Mouse (Mus musculus) liver, embryonic 14.5 days (tissue): ENCODE data around the gene Asna1. TPM values are rescaled to one million over a fixed set of nuclear protein-coding genes. Genes with fewer than 3 reads are reported as not detected.

Experiments used
- ATAC-seq: fragments of 200-750 bp; cut with Nextera tagmentation; 2 replicates; pipeline ENCODE4 v1.8.0; 2017; ENCODE audit warnings: moderate number of reproducible peaks, mild to moderate bottlenecking, moderate library complexity; ENCODE audit not compliant: insufficient read depth
- DNase-seq, 3 experiments: peaks; one replicate each; pipeline ENCODE4 v3.0.0-alpha.2; 2012 to 2013; ENCODE audit warnings: low read depth in 3 of 3, low spot score in 3 of 3
- H3K27ac ChIP-seq: fragments of 300-500 bp; sonication (generic); 2 replicates; pipeline ENCODE4 v1.5.1; 2014; ENCODE audit warnings: moderate library complexity, mild to moderate bottlenecking, control low read depth, inconsistent platforms
- H3K27me3 ChIP-seq: fragments of 300-500 bp; sonication (generic); 2 replicates; pipeline ENCODE4 v1.6.1; 2014; ENCODE audit warnings: mild to moderate bottlenecking, low read length, moderate library complexity; ENCODE audit not compliant: control insufficient read depth, insufficient read depth
- H3K36me3 ChIP-seq: fragments of 300-500 bp; sonication (generic); replicated peaks from 2 replicates; pipeline ENCODE4 v1.6.1; 2014; ENCODE audit warnings: low read depth; ENCODE audit not compliant: control insufficient read depth, insufficient read depth
- H3K4me1 ChIP-seq, 2 experiments: fragments of 200-500 bp in 1 of 2; fragments of 300-500 bp in 1 of 2; sonication (generic) in 1 of 2; replicated peaks; 2 replicates each; pipeline ENCODE4 v1.6.1; 2012 to 2014; ENCODE audit warnings: antibody characterized with exemption in 1 of 2, inconsistent platforms in 1 of 2, low read length in 1 of 2; ENCODE audit not compliant: control insufficient read depth in 2 of 2, insufficient read depth in 2 of 2
- H3K4me2 ChIP-seq: fragments of 300-500 bp; sonication (generic); 2 replicates; pipeline ENCODE4 v1.6.1; 2014; ENCODE audit warnings: low read depth, mild to moderate bottlenecking, control low read depth, moderate library complexity
- H3K4me3 ChIP-seq, 2 experiments: fragments of 200-500 bp in 1 of 2; fragments of 300-500 bp in 1 of 2; sonication (generic) in 1 of 2; 2 replicates each; pipeline ENCODE4 v1.5.1; 2012 to 2014; ENCODE audit warnings: low read depth in 2 of 2, low read length in 2 of 2, mild to moderate bottlenecking in 2 of 2, control low read depth in 1 of 2, inconsistent platforms in 1 of 2, moderate library complexity in 1 of 2; ENCODE audit not compliant: insufficient read depth in 1 of 2
- H3K9ac ChIP-seq: fragments of 300-500 bp; sonication (generic); replicated peaks from 2 replicates; pipeline ENCODE4 v1.6.1; 2014; ENCODE audit warnings: mild to moderate bottlenecking, control low read depth, moderate library complexity
- H3K9me3 ChIP-seq: fragments of 300-500 bp; sonication (generic); 2 replicates; pipeline ENCODE4 v1.6.1; 2016; ENCODE audit warnings: low read length, mixed read lengths; ENCODE audit not compliant: control insufficient read depth
- CTCF ChIP-seq: IDR thresholded peaks from 2 replicates; pipeline ENCODE4 v1.5.1; 2016; ENCODE audit warnings: antibody characterized with exemption, low read depth, control low read depth
- EP300 ChIP-seq: IDR thresholded peaks from 2 replicates; pipeline ENCODE4 v1.6.1; 2016; ENCODE audit warnings: antibody characterized with exemption, low read depth
- WGBS: fragments of 180-500 bp; shearing (Covaris S2); extraction: QIAGEN DNeasy Blood & Tissue Kit; methylation state at CpG from one replicate; pipeline ENCODE4 v1.1.7; 2014; ENCODE audit not compliant: insufficient replicate concordance; 5-methylcytosine and 5-hydroxymethylcytosine counted together
- polyA plus RNA-seq, 2 experiments: library from polyadenylated mRNA; depleted of rRNA in 1 of 2; stranded (reverse) in 1 of 2; unstranded in 1 of 2; fragments of >200 nt; fragmentation: Nextera tagmentation in 1 of 2; extraction: Ambion mirVana in 1 of 2; gene quantifications; 2 replicates each; pipeline versions ENCODE4 v1.2.1 to v1.2.3; 2012 to 2014

Asna1 gene
- polyA plus RNA-seq, 2 experiments, result 56.9 to 85.3 TPM

GRCm38 (mm10) chr8:84978248-84978940 is 46.7 kb downstream of the Asna1 start, which contains the start of gene Junb:
TSS of gene Junb (minus strand) at chr8:84978718.
- Histone ChIP-seq H3K27ac (peak within 1 kb of the TSS; percentile 68), H3K4me3 (peak within 1 kb of the TSS; percentile 72 to 89), H3K4me2 (peak within 1 kb of the TSS; percentile 95), H3K27me3 (no peaks in the 10 kb centered on the region), H3K9me3 (no peaks in the 10 kb centered on the region), H3K9ac (peak within 1 kb of the TSS; percentile 80), H3K4me1 (peaks cover 38 to 42% of the 10 kb centered on the region in 2 experiments), H3K36me3 (peaks cover 15% of the 10 kb centered on the region)
- under 1% methylated on average over 61 of the region's 63 CpGs for WGBS
- peak; percentile 26 for ATAC-seq
- peak in 1 of 3 experiments; percentile 85 for DNase-seq
- no peak for TF ChIP-seq EP300

- Histone ChIP-seq H3K36me3 (peaks cover 23% of the 10 kb centered on the region), H3K27me3 (no peaks in the 10 kb centered on the region), H3K9me3 (no peaks in the 10 kb centered on the region), H3K4me3 (peak overlapping the region; percentile 72 to 89), H3K4me1 (peaks cover 45 to 46% of the 10 kb centered on the region in 2 experiments), H3K9ac (peak overlapping the region; percentile 80), H3K27ac (peak overlapping the region; percentile 68), H3K4me2 (peak overlapping the region; percentile 95)
- TF ChIP-seq CTCF (no peak), EP300 (no peak)
- WGBS, result under 1% methylated on average over 70 of the region's 70 CpGs
- DNase-seq (no peak), ATAC-seq (no peak)
These were observed 47.4 kb downstream of the Asna1 start for GRCm38 (mm10) chr8:84977435-84978247.

DNA sequence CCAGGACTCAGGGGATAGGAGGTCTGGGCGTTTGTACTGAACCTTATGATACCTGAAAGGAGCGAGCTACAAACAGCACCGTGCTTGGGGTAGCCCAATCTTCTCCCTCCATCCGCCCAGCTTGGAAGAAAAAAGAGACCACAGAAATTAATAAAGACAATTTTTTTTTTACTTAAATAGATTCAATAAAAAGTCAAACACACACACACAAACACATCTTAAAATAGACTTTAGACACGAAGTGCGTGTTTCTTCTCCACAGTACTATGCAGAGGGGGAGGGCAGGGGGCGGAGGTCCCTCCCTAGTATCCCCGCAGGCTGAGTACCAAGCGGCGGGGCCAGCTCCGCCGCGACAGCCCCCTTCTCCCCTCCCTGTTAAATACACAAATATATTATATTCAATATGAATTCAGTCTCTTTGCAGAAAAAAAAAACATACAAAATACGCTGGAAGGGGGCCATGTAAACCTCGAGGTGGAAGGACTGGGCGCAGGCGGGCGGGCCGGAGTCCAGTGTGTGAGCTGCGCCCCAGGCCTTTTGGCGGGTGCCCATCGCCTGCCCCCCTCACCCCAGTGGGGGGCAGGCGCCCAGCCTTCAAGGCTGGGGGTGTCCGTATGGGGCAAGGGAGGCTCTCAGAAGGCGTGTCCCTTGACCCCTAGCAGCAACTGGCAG is 48.2 kb downstream of the Asna1 start:
- Histone ChIP-seq H3K9ac (peak overlapping the region; percentile 80), H3K4me2 (peak overlapping the region; percentile 95), H3K27me3 (no peaks in the 10 kb centered on the region), H3K27ac (peak overlapping the region; percentile 68), H3K4me3 (peak overlapping the region; percentile 72 to 89), H3K9me3 (no peaks in the 10 kb centered on the region), H3K36me3 (peaks cover 30% of the 10 kb centered on the region), H3K4me1 (peaks cover 50% of the 10 kb centered on the region in 2 experiments)
- 1% methylated on average over 24 of the region's 25 CpGs for WGBS
- TF ChIP-seq EP300 (no peak), CTCF (no peak)
- DNase-seq (no peak), ATAC-seq (no peak)

- WGBS, result under 1% methylated on average over 58 of the region's 61 CpGs
- Histone ChIP-seq H3K4me1 (peaks cover 53 to 57% of the 10 kb centered on the region in 2 experiments), H3K27me3 (no peaks in the 10 kb centered on the region)
These were observed 48.9 kb downstream of the Asna1 start for GRCm38 (mm10) chr8:84976031-84976762.

More at GRCm38 (mm10) chr8:84976031-84976762, 48.9 kb downstream of the Asna1 start:
- Histone ChIP-seq H3K4me2 (peak overlapping the region; percentile 95), H3K27ac (peak overlapping the region; percentile 97), H3K36me3 (peaks cover 37% of the 10 kb centered on the region), H3K9ac (peak overlapping the region; percentile 80), H3K4me3 (peak overlapping the region; percentile 72 to 89), H3K9me3 (no peaks in the 10 kb centered on the region)
- peak; percentile 77 for ATAC-seq
- TF ChIP-seq EP300 (no peak), CTCF (peak; percentile 42)
- DNase-seq, result peak; percentile 87 to 96 (median 90)
